Mouse (Mus musculus) gastrocnemius, adult 18-20 months (tissue): Measurements from ENCODE around the gene Sh3gl3. TPM values are rescaled to one million over a fixed set of nuclear protein-coding genes. Genes with fewer than 3 reads are reported as not detected.

Experiments
- DNase-seq: peaks from one replicate; pipeline ENCODE4 v3.0.0; 2021; ENCODE audit warnings: low spot score
- total RNA-seq, 2 experiments: library from RNA; stranded (reverse); gene quantifications; 2 replicates each; pipeline ENCODE4 v1.2.3; 2021

Sh3gl3 gene
- total RNA-seq, 2 experiments from 2014 or later: 0.27 to 0.31 TPM

GRCm38 (mm10) chr7:82287242-82287641 is 113.6 kb downstream of the Sh3gl3 start:
- DNase-seq: no peak

- no peak for DNase-seq
Observed at GRCm38 (mm10) chr7:82293441-82293840, 119.8 kb downstream of the Sh3gl3 start.

- DNase-seq: no peak
Observed at GRCm38 (mm10) chr7:82294083-82294482, 120.4 kb downstream of the Sh3gl3 start.

- no peak for DNase-seq
Observed at GRCm38 (mm10) chr7:82294611-82295010, 121.0 kb downstream of the Sh3gl3 start.

GRCm38 (mm10) chr7:82308398-82308797 is 134.8 kb downstream of the Sh3gl3 start:
- no peak for DNase-seq

GRCm38 (mm10) chr7:82318515-82318914 is 144.9 kb downstream of the Sh3gl3 start:
- DNase-seq: no peak

- DNase-seq: no peak
Observed at GRCm38 (mm10) chr7:82326616-82327015, 153.0 kb downstream of the Sh3gl3 start.

GRCm38 (mm10) chr7:82327201-82327600 is 153.6 kb downstream of the Sh3gl3 start:
- no peak for DNase-seq

GRCm38 (mm10) chr7:82327881-82328280 is 154.2 kb downstream of the Sh3gl3 start:
- no peak for DNase-seq

- no peak for DNase-seq
Observed at GRCm38 (mm10) chr7:82329831-82330230, 156.2 kb downstream of the Sh3gl3 start.

- DNase-seq: no peak
Observed at GRCm38 (mm10) chr7:82330860-82331259, 157.2 kb downstream of the Sh3gl3 start.

- DNase-seq: no peak
Observed at GRCm38 (mm10) chr7:82334000-82334399, 160.4 kb downstream of the Sh3gl3 start.

- peak; percentile 40 for DNase-seq
Observed at GRCm38 (mm10) chr7:82335211-82336121, 161.8 kb downstream of the Sh3gl3 start, which contains the start of gene Adamtsl3. TSS of gene Adamtsl3 (plus strand) at chr7:82335694.

- DNase-seq: peak; percentile 73
Observed at GRCm38 (mm10) chr7:82336132-82336531, 162.5 kb downstream of the Sh3gl3 start.

GRCm38 (mm10) chr7:82338121-82338520 is 164.5 kb downstream of the Sh3gl3 start:
- no peak for DNase-seq

- no peak for DNase-seq
Observed at GRCm38 (mm10) chr7:82338532-82338931, 164.9 kb downstream of the Sh3gl3 start.

- DNase-seq: no peak
Observed at GRCm38 (mm10) chr7:82339214-82339613, 165.6 kb downstream of the Sh3gl3 start.

GRCm38 (mm10) chr7:82341476-82341875 is 167.8 kb downstream of the Sh3gl3 start:
- DNase-seq: no peak

GRCm38 (mm10) chr7:82346706-82347105 is 173.1 kb downstream of the Sh3gl3 start:
- DNase-seq: no peak

- DNase-seq: no peak
Observed at GRCm38 (mm10) chr7:82349796-82350195, 176.2 kb downstream of the Sh3gl3 start.

GRCm38 (mm10) chr7:82350421-82350820 is 176.8 kb downstream of the Sh3gl3 start:
- DNase-seq: peak; percentile 64
